Mouse (Mus musculus): ENCODE data around the gene Lage3.
"Not testable (repeated sequence)": the region's sequence is repeated elsewhere in the genome, so short reads cannot be mapped to it uniquely, and the experiment has no call there.

Gene Lage3

DNA sequence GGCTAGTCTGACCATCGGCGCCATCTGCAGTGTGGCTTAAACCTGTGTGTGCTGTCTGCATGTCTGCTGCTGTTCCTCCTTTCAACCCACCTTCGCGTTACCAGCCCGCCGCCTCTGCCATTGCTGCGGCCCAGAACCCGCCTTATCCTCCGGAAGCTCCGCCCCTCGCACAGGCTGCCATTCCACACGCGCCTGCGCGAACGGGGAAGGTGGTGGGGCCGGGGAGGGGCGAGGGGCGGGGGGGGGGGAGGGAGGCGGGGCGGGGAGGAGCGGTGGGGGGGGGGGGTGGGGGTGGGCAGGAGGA lies at the start of gene Lage3:
Lage3 (minus strand) TSS at position 152 of the 304 bp plus-strand sequence.
- peak; percentile 85 for DNase-seq (ENCODE audit: low spot score)

DNA sequence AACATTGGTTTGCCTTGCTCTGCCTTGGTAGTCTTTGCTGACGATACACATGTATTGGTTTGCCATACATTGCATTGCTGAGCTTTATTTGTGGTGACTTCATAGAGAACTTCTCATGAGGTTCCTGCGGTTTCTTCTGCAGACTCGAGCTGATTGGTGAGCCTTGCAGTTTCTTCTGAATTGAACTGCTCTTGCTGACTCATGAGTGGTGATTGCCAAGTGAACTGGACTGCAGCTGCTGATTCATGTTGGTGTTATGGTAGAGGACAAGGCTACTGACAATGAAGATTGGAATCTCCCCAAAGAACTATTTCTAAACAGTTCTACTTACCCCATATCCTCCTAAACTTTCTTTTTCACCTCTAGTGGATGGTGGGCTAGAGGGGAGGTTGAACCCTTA lies 46.7 kb upstream of the Lage3 start:
- DNase-seq (ENCODE audit: low spot score): peak; percentile 39

DNA sequence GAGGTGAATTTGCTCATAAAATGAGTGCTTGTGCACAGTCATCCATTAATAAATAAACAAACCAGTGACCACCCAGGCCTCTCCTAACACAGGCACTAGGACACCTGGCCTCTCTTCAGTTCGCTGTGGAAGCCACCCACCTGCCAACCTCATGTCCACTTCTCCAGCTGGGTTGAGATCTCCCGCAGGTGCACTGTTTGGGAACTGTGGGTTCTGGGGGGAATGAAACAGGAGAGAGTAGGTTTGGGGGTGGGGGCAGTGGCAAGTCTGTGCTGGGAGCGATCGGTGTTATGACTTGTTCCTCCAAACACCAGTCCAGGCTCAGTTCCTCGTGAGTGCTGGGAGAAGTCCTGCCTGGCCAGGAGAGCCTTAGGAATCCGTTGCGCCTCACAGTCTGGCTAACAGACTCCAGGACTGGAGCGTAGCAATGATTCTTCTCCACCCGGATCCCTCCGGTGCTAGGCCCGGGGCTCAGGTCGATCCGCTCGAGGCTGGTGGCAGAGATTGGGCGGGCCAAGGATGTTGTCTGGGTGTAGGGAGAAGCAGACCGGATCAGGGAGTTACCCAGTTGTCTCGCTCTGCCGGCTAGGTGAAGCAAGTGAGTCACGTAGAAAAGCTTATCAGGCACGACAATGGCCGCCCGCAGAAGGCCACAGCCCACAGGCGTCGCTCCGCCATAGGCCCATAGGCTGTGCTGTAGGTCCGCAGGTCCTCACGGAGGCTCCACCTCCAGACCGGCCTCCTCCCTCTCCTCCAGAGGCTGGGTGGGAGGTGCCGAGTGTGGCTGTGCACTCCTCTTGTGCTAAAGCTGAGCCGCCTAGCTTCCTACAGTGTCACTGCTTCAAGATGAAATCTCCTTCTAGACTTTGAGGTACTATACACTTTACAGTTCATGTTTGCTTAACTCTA lies 39.4 kb upstream of the Lage3 start, which contains the start of the genes Fam3a and Ikbkg:
Fam3a (minus strand) TSS at position 738 of the 909 bp plus-strand sequence.
Ikbkg (plus strand) TSS at position 756 of the 909 bp plus-strand sequence.
- peak; percentile 87 for DNase-seq (ENCODE audit: low spot score)

DNA sequence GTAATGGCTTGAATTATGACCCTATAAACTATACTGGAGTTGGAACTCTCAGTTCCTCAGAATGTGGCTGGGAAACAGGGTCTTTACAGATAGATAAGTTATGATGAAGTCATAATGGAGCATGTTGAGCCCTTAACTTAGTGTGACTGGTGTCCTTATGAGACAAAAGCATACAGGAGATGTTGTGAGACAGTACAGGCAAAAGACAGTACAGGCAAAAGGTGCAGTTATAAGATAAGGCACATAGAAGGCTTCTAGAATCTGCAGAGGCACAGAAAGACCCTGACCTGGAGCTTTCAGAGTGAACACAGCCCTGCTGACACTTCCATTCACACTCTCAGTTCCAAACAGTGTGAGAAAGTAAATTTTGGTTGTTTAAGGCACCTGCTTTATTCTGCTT lies 34.7 kb upstream of the Lage3 start:
- no peak for DNase-seq (ENCODE audit: low spot score)

DNA sequence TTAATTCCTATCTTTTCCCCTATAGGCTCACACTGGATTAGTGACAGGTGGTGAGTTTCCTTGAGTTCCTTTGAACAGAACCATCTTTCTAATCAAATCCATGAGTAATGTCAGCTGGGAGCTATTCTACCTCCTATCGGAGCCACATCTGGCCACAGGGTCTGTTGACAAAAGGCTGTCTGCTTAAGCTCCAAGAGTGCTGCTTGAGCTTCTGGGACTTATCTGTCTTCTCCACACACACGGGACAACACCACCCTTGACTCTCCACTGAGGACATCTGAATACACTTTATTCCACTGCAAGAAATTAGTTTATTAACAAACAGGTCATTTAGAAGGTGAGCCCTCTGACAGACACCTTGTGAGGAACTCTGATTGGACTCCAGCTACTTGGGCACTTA lies 31.0 kb upstream of the Lage3 start:
- DNase-seq (ENCODE audit: low spot score): no peak

DNA sequence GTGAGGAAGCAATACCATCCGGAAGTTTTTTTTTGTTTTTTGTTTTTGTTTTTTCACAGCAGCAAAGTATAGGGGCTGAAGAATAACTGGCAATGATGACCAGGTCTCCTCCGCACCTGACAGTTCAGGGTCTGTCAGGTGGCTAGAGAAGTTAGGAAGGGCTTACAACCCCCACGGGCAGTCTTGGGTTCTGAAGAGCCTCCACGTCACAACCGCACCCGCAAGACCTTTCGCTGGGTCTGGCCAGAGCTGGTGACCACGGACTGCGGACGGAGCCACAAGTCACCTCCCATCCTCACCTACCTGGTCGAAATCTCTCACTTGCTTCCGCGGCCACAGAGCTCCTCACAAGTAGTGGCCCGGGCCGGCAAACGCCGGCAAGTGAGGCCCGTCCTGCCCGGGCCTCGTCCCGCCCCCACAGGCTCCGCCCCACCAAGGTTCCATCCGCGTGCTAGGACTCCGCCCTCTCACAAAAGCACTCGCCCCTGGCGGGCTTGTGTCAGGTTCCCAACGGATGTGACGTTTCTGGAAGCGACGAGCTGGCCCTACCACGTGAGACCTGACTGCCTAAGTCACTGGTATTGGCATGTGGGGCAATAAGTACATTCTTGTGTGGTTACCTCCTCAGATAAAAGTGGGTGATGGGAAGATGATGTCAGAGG lies 19.6 kb upstream of the Lage3 start, which contains the start of the genes Ubl4a and Slc10a3:
Ubl4a (minus strand) TSS at position 331 of the 662 bp plus-strand sequence.
Slc10a3 (minus strand) TSS at position 462 of the 662 bp plus-strand sequence.
- DNase-seq (ENCODE audit: low spot score): peak; percentile 94

DNA sequence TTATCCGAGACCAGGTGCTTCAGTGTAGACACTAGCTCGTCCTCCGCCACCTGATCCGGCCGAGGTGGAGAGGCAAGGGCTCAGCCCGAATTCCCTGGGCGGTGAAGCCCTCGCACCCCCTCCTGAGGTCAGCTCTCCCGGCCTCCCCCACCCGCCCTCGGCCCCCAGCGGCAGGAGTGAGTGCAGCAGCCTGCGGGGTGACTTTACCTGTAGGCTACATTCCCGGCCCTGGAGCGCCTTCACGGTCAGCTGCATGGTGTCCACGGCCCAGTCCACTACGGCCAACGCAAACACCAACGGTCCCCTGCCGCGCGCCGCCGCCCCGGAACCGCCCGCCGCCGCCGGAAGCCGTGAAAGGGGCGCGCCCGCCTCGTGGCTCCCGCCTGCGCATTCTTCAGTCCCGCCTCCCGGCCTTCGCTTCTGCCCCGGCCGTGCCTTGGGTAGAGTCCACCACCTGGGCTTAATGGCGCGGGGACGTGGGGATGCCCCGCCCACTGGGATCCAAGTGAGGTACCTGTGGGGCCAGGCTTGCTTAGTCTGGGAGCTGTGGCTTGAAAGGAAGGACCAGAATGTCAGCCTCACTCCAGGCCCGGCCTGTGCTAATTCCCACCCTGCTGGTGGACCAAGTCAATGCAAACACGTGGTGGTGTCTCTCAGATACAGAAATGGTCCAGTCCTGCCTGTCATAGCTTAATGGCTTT lies 14.9 kb upstream of the Lage3 start:
- DNase-seq (ENCODE audit: low spot score): peak; percentile 51

DNA sequence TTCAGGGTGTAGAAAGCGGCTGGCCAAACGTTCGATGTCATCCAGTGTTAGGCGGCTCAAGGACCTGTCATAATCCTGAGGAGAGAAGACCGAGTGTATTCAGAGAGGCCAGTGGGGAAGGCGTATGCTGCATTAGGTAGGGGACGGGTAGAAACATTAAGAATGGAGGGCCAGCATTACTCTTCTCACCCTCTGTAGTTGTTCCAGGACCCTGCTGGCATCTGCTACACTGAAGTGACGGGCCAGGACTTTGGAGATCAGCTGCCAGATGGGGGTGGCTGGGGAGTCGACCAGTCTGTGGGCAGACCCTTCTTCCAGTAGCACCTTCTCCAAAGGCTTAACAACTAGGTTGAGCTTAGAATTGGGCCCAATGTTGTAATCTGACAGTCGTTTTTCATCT lies 14.1 kb upstream of the Lage3 start:
- DNase-seq (ENCODE audit: low spot score): no peak

DNA sequence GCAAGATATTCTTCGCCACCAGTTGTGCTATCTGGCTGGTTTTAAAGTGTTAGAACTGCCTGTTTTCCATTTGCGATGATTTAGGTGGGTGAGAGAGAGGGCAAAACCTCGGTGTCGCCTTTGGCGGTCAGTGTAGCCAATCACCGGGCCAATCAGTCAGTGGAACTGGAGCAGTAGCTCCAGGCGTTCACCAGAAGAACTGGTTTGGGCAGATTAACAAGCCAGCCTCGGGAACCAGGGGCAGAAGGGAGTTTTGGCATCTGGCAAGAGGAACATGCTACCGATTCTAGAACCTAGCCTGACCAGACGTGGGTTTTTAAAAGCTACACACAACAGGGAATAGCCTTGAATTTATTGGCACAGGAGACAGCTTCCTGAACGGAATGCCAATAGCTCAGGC lies 5.8 kb upstream of the Lage3 start:
- DNase-seq (ENCODE audit: low spot score): no peak

DNA sequence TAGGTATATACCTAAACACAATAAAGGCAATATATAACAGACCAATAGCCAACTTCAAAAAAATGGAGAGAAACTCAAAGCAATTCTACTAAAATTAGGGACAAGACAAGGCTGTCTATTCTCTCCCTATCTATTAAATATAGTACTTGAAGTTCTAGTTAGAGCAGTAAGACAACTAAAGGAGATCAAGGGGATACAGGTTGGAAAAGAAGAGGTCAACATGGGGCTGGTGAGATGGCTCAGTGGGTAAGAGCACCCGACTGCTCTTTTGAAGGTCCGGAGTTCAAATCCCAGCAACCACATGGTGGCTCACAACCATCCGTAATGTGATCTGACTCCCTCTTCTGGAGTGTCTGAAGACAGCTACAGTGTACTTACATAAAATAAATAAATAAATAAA lies 3.7 kb upstream of the Lage3 start:
- not testable (repeated sequence) for DNase-seq (ENCODE audit: low spot score)

DNA sequence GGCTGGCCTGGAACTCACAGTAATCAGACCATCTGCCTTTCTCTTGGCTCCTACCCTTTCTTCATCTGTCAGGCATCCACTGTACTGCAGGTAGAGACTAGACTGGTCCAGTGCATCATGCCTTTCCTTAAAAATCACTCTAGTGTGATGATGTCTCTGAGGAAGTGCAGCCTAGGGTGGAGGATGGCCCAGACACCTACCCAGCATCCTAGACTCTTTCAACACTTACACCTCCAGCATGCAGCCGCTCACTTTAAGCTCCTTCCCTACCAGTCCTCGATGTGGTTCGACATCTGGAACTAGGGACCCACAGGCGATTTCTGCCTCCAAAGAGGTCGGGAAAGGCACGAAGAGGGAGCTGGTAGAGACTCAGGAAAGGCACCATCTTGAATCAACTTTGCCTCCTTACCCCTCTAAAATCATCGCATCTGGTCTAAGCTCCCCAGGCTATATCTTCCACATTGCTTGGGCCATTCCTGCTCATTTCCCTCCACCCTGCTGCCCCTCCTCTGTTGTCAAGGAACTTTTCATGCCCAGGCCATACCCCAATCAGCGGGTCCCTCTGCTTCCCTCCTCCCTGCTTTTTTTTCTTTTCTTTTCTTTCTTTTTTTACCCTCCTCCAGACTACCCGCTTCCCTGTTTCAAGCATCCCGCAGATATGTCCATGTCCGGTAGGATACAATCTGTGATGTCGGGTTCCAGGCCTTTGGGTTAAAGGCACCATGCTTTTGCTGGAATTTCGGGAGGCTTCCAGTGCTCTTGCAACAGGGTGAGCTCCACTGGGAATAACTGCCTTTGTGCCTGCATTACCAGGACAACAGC lies 562 bp downstream of the Lage3 start:
- no peak for DNase-seq (ENCODE audit: low spot score)

DNA sequence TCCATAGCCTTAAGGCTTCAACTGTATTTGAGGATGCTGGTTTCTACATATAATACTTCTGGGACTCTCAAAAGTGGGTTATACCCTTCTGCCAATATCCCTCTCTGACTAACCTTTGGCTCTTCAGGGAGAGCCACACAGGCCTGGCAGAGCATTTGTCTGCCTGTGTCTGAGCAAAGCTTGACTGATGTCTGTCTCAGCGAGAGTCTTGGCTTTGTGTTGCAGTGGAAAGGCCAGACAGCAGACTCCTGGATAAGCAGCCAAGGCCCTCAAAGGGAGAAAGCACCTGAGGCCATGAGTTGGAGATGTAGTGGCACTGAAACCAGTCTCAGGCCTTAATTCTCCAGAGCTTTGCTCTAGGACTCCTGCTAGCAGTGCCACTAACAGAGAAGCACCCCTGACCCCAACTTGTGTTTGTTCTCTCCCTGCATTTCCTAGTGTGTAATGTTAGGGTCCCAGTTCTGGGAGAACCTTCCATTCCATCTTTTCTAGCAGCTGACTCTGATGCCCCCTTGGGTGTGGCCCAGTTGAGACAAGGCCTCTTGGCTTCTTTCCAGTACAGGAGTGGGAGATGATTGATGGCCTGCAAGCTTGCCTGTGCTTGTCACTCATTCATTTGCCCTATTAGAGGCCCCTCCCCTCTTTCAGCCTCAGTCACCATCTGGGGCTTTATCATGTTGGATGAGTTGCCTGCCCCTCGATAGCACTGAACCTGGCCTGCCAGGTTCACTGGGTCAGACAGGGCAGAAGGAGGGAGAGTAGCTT lies 23.1 kb downstream of the Lage3 start:
- DNase-seq (ENCODE audit: low spot score): peak; percentile 20

DNA sequence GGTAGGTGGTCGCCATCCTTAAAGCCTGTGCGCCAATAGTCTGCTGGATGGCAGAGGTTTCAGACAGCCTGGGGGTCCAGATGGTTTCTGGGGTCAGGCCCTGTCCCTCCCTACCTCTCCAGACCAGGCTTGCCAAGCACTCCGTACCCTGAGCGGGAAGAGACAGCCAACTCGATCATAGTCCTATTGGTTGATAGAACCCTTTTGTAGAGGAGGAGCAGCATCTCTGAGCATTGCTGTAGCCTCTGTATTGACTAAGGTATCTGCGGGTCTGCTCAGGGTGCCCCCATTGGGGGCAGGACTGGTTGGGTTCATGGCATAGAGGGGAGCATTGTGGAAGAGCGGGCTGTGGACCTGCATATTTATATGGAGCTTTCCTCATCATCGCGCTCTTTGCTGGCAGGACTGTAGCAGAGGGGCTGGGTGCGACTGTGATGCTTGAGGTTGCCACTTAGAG lies 24.2 kb downstream of the Lage3 start:
- DNase-seq (ENCODE audit: low spot score): no peak

DNA sequence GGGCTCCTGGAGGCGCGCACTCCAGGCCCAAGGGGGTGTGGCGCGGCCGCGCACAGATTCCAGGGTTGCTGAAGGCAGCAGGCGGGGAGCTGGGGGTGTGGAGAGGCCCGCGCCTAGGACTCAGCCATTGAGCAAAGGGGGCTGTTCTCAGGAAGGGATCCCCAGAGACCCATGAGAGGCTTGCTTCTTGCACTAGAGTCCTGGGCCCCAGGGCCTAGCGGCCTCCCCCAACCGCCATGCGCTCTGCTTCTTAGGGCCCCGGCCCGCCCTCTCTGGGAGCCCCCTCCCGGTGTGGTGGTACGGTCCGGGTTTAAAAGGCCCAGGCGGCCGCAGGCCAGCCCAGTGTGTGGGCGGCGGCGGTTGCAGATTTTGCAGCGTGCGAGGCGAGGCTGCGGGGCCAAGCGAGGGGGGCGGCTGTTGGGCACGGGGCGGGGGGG lies 24.7 kb downstream of the Lage3 start, which contains the start of gene Plxna3:
Plxna3 (plus strand) TSS at position 342 of the 437 bp plus-strand sequence.
- peak; percentile 70 for DNase-seq (ENCODE audit: low spot score)

DNA sequence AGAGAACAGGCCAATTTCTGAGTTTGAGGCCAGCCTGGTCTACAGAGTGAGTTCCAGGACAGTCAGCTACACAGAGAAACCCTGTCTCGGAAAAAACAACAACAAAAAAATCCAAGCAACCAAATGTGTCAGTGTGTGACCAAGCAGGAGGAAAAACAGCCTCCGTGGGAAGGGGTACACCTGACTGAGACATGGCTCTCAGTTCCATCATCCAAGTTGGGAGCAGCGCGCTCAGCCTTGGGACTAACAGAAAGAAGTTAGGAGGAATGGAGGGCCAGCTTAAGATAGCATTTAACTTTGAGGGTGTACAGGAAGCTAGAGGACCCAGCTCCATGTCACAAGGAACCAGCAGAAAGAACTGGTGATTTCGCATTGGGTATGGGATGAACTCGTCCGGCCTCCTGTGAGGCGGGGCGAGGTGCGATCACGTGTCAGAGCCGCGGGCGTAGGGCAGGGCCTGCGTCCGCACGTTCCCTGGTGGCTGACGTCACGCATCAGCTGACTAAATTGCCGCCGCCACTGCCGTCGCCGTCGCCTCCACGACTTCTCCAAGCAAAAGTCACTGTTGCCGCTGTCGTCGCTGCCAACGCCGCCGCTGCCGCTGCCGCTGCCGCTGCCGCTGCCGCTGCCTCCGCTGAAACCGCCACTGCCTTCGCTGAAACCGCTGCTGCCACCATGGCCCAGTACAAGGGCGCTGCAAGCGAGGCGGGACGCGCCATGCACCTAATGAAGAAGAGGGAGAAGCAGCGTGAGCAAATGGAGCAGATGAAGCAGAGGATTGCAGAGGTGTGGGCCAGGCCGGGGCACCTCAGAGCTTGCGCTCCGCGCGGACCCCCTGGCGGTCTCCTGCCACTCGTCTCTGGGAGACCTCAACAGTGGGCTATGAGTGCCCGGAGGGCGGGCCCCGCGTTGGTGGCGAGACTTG lies 40.6 kb downstream of the Lage3 start, which contains the start of gene Fam50a:
Fam50a (plus strand) TSS at position 494 of the 925 bp plus-strand sequence.
- peak; percentile 87 for DNase-seq (ENCODE audit: low spot score)

DNA sequence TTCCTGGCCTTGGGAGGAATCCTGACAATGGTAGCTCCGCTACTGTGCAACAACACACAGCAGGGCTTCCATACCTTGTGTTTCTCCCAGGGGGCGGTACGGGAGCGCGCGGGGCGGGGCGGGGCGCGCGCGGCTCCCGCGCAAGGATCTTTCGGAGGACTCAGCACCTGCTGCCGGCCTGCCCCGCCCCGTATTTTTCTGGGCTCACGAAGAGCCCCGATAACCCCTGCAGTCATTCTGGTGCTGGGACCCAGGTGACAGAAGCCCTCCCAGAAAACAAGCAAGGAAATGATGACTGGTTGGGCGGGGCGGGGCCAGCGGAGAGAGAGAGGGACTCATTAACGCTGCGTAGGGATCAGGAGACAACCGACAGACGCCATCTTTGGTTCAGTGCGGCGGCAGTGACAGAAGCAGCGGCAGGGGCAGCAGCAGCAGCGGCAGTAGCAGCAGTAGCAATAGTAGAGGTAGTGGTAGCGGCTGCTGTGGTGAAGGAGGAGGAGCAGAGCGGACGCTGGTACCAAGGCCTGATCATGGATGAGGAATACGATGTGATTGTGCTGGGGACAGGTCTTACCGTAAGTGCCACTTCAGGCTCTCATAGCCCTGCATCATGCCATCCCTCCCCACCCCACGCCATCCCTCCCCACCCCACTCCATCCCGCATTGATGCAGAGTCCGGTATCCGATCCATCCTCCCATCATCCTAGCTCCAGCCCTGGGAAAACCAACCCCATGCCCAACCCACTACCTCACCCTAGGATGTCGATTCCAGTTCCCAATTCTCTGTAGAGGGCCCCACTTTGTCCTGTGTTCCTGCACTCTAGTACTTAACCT lies 48.3 kb downstream of the Lage3 start, which contains the start of gene Gdi1:
Gdi1 (plus strand) TSS at position 132 of the 834 bp plus-strand sequence.
- DNase-seq (ENCODE audit: low spot score): peak; percentile 74
